Mouse (Mus musculus): Measurements from ENCODE around the gene Myt1. TPM values are rescaled to one million over a fixed set of nuclear protein-coding genes. Genes with fewer than 3 reads are reported as not detected.
"Not testable (repeated sequence)": the region's sequence is repeated elsewhere in the genome, so short reads cannot be mapped to it uniquely, and the experiment has no call there.

Myt1 gene
- total and polyA plus RNA-seq, 3 experiments = not detected

DNA sequence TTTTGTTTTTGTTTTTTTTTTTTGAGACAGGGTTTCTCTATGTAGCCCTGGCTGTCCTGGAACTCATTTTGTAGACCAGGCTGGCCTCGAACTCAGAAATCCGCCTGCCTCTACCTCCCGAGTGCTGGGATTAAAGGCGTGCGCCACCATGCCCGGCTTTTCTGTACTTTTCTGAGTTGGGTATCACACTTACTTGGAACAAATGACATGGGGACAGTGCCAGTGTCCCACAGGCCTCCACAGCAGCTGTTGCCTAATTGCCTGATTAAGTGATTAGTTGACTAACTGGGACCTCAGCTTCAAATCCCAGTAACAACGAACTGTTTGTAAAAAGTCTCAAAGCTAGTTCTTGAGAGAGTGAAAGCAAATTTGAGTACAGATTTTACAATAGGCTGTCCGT, 30.1 kb downstream of the Myt1 start:
- H3K9ac ChIP-seq (ENCODE audit: control insufficient read depth, low read depth, low read length, poor library complexity, severe bottlenecking); H3K4me3 ChIP-seq (ENCODE audit: control insufficient read depth in 1 of 2, insufficient read depth in 1 of 2, low read depth in 2 of 2, low read length in 2 of 2); H3K27me3 ChIP-seq (ENCODE audit: control insufficient read depth in 1 of 2, insufficient read depth in 2 of 2, low read length in 2 of 2); H3K36me3 ChIP-seq (ENCODE audit: control insufficient read depth in 1 of 2, insufficient read depth in 2 of 2, low read length in 2 of 2); H3K79me2 ChIP-seq (ENCODE audit: control insufficient read depth, insufficient read depth, low read length, poor library complexity); H3K27ac ChIP-seq (ENCODE audit: control insufficient read depth, low read depth, low read length); H3K9me3 ChIP-seq (replicated peaks; ENCODE audit: insufficient read depth, low read length); DNase-seq (ENCODE audit: low read depth, low spot score); H3K4me1 ChIP-seq (ENCODE audit: control insufficient read depth in 1 of 2, insufficient read depth in 2 of 2, low read length in 2 of 2): not testable (repeated sequence)

DNA sequence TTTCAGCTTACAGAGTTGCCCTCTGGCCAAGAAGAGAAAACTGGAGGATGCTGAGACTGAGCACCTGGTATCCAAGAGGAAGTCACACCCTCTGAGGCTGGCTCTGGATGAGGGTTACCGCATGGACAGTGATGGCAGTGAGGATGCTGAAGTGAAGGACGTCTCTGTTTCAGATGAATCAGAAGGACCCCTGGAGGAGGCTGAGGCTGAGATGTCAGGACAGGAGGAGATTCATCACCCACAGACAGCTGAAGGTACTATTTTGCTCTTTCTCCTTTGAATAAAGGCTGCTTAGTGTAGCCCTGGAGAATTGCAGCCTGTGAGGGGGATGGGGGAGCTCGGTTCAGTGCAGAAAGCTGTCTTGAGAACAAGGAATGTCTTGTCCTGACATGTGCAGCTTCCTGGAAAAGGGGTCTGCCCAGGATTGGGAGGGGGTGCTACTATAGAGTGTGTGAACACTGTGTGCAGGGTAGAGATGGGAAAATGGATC, 32.6 kb downstream of the Myt1 start:
- H3K4me1 ChIP-seq (ENCODE audit: control insufficient read depth in 1 of 2, insufficient read depth in 2 of 2, low read length in 2 of 2) = no peaks in the 10 kb centered on the region
- H3K27ac ChIP-seq (ENCODE audit: control insufficient read depth, low read depth, low read length) = no peak overlapping the region
- no peak for TF ChIP-seq POLR2AphosphoS5 (IDR thresholded peaks at IDR 0.05; ENCODE audit: borderline replicate concordance, low read depth, low read length)
- TF ChIP-seq USF2 (IDR thresholded peaks at IDR 0.05; ENCODE audit: borderline replicate concordance in 1 of 2, insufficient read depth in 1 of 2, low read depth in 1 of 2, low read length in 2 of 2) = no peak
- TF ChIP-seq UBTF (IDR thresholded peaks at IDR 0.05; ENCODE audit: borderline replicate concordance, insufficient read depth, low read depth, low read length) = no peak
- DNase-seq (ENCODE audit: low read depth, low spot score) = no peak
- H3K4me3 ChIP-seq (ENCODE audit: control insufficient read depth in 1 of 2, insufficient read depth in 1 of 2, low read depth in 2 of 2, low read length in 2 of 2) = no peak overlapping the region
- H3K27me3 ChIP-seq (ENCODE audit: control insufficient read depth in 1 of 2, insufficient read depth in 2 of 2, low read length in 2 of 2) = peaks cover 0 to 3% of the 10 kb centered on the region in 2 experiments; a peak in 3 of 4 replicates
- H3K9ac ChIP-seq (ENCODE audit: control insufficient read depth, low read depth, low read length, poor library complexity, severe bottlenecking) = no peak overlapping the region
- H3K79me2 ChIP-seq (ENCODE audit: control insufficient read depth, insufficient read depth, low read length, poor library complexity) = no peaks in the 10 kb centered on the region
- H3K36me3 ChIP-seq (ENCODE audit: control insufficient read depth in 1 of 2, insufficient read depth in 2 of 2, low read length in 2 of 2) = no peaks in the 10 kb centered on the region
- no peaks in the 10 kb centered on the region for H3K9me3 ChIP-seq (replicated peaks; ENCODE audit: insufficient read depth, low read length)

DNA sequence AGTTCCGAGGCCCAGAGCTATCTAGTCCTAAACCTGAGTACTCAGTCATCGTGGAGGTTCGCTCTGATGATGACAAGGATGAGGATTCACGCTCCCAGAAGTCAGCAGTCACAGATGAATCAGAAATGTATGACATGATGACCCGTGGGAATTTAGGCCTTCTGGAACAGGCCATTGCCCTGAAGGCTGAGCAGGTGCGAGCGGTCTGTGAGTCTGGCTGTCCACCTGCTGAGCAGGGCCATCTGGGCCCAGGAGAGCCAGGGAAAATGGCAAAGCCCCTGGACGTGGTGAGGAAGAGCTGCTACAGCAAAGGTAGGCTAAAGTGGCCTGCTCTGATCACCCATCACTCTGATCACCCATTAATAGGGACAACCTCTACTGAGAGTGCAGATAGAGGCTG, 34.5 kb downstream of the Myt1 start:
- no peaks in the 10 kb centered on the region for H3K79me2 ChIP-seq (ENCODE audit: control insufficient read depth, insufficient read depth, low read length, poor library complexity)
- no peak for DNase-seq (ENCODE audit: low read depth, low spot score)
- no peak overlapping the region for H3K9ac ChIP-seq (ENCODE audit: control insufficient read depth, low read depth, low read length, poor library complexity, severe bottlenecking)
- no peak for TF ChIP-seq UBTF (IDR thresholded peaks at IDR 0.05; ENCODE audit: borderline replicate concordance, insufficient read depth, low read depth, low read length)
- no peak for TF ChIP-seq GABPA (IDR thresholded peaks at IDR 0.05; ENCODE audit: low read depth, low read length)
- TF ChIP-seq SMC3 (IDR thresholded peaks at IDR 0.05; ENCODE audit: low read depth, low read length) = no peak
- TF ChIP-seq USF1 (IDR thresholded peaks at IDR 0.05; ENCODE audit: low read depth, low read length) = no peak
- no peak for TF ChIP-seq EP300 (IDR thresholded peaks at IDR 0.05; ENCODE audit: low read depth in 1 of 2, low read length in 2 of 2)
- no peak for TF ChIP-seq POLR2A (IDR thresholded peaks at IDR 0.05; ENCODE audit: control insufficient read depth in 1 of 2, insufficient read depth in 1 of 2, low read depth in 1 of 2, low read length in 2 of 2, poor library complexity in 1 of 2)
- no peak for TF ChIP-seq ZC3H11A (IDR thresholded peaks at IDR 0.05; ENCODE audit: low read depth, low read length)
- TF ChIP-seq CHD2 (IDR thresholded peaks at IDR 0.05; ENCODE audit: low read length) = no peak
- no peak for TF ChIP-seq BHLHE40 (IDR thresholded peaks at IDR 0.05; ENCODE audit: borderline replicate concordance, low read depth, low read length)
- TF ChIP-seq MYC (IDR thresholded peaks at IDR 0.05; ENCODE audit: low read depth, low read length) = no peak
- no peak for TF ChIP-seq CTCF (IDR thresholded peaks at IDR 0.05 in 2 of 3, conservative IDR thresholded peaks at IDR 0.05 in 1 of 3; ENCODE audit: control insufficient read depth in 1 of 3, insufficient read depth in 1 of 3, low read depth in 2 of 3, low read length in 3 of 3, poor library complexity in 1 of 3, severe bottlenecking in 1 of 3)
- TF ChIP-seq ZKSCAN1 (IDR thresholded peaks at IDR 0.05; ENCODE audit: low read depth, low read length) = no peak
- no peak for TF ChIP-seq HCFC1 (IDR thresholded peaks at IDR 0.05; ENCODE audit: low read depth, low read length)
- H3K4me3 ChIP-seq (ENCODE audit: control insufficient read depth in 1 of 2, insufficient read depth in 1 of 2, low read depth in 2 of 2, low read length in 2 of 2) = no peak overlapping the region
- no peaks in the 10 kb centered on the region for H3K36me3 ChIP-seq (ENCODE audit: control insufficient read depth in 1 of 2, insufficient read depth in 2 of 2, low read length in 2 of 2)
- no peaks in the 10 kb centered on the region for H3K4me1 ChIP-seq (ENCODE audit: control insufficient read depth in 1 of 2, insufficient read depth in 2 of 2, low read length in 2 of 2)
- peaks cover 0 to 3% of the 10 kb centered on the region in 2 experiments; a peak in 3 of 4 replicates for H3K27me3 ChIP-seq (ENCODE audit: control insufficient read depth in 1 of 2, insufficient read depth in 2 of 2, low read length in 2 of 2)
- no peaks in the 10 kb centered on the region for H3K9me3 ChIP-seq (replicated peaks; ENCODE audit: insufficient read depth, low read length)
- H3K27ac ChIP-seq (ENCODE audit: control insufficient read depth, low read depth, low read length) = no peak overlapping the region
